Mouse (Mus musculus): ENCODE results near the gene Lypd6b. TPM values are rescaled to one million over a fixed set of nuclear protein-coding genes. Genes with fewer than 3 reads are reported as not detected.

Gene Lypd6b
- polyA plus RNA-seq (2014; fragmentation: Illumina TruSeq; extraction: RNeasy Lipid Tissue Mini Kit (QIAGEN cat#74804)): 4.2 TPM

DNA sequence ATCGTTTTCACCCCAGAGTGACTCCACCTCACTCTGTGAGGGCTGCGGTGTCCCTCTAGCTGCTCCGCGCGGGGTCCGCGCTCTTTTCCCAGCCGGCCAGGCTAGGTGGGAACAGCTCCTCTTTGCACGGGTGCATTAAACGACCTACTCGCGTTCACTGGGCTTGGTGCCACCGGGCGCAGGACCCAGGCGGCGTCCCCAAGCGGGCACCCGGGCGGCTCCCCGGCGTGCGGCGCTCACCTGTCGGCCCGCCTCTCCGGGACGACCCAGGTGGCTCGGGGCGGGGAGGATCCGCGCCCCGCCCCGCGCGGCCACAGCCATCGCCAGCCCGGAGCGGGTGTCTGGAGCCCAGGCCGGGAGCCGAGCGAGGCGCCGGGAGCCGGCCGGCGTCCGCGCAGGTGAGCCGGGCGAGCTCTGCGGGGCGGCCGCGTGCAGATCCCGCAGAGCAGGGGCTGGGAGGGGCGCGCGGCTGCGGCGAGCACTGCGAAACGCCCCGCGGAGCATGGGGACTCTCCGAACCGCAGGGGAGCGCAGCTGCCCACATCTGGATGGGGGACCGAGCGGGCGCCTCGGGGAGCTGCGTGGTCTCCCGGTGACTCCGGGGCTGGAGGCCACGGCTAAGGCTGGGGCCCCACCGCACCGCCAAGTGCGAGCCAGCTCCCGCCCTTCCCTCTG lies at the start of gene Lypd6b:
Lypd6b (plus strand) TSS at position 313 of the 675 bp plus-strand sequence.

Other genes with a start within 250 kb of the Lypd6b start
- gene Kif5c, start 168.4 kb upstream of the Lypd6b start, polyA plus RNA-seq (2014; fragmentation: Illumina TruSeq; extraction: RNeasy Lipid Tissue Mini Kit (QIAGEN cat#74804)): 10.4 TPM